Mouse (Mus musculus) small intestine, adult 2 months (tissue): Measurements from ENCODE around the gene Prkd2.

Source experiments
- CTCF ChIP-seq: fragments of 200-500 bp; IDR thresholded peaks from 2 replicates; pipeline ENCODE4 v1.5.1; 2012; ENCODE audit warnings: low read depth, mild to moderate bottlenecking, control low read depth, inconsistent platforms, low read length, moderate library complexity, mixed read lengths; ENCODE audit not compliant: insufficient replicate concordance, insufficient read length; ENCODE audit errors: extremely low read depth
- POLR2A ChIP-seq: fragments of 200-500 bp; IDR thresholded peaks from 2 replicates; pipeline ENCODE4 v1.6.1; 2012; ENCODE audit warnings: low read depth, mild to moderate bottlenecking, control low read depth, inconsistent platforms, low read length, moderate library complexity

GRCm38 (mm10) chr7:16876006-16876405 lies 33.3 kb downstream of the Prkd2 start:
- TF ChIP-seq CTCF: no peak
- TF ChIP-seq POLR2A: no peak
